Mouse (Mus musculus): ENCODE data around the gene Zfp617. TPM values are rescaled to one million over a fixed set of nuclear protein-coding genes. Genes with fewer than 3 reads are reported as not detected.
"Not testable (repeated sequence)": the region's sequence is repeated elsewhere in the genome, so short reads cannot be mapped to it uniquely, and the experiment has no call there.

The Zfp617 gene
- total RNA-seq, 2 experiments from 2014 or later, result 27.3 to 32.6 TPM

DNA sequence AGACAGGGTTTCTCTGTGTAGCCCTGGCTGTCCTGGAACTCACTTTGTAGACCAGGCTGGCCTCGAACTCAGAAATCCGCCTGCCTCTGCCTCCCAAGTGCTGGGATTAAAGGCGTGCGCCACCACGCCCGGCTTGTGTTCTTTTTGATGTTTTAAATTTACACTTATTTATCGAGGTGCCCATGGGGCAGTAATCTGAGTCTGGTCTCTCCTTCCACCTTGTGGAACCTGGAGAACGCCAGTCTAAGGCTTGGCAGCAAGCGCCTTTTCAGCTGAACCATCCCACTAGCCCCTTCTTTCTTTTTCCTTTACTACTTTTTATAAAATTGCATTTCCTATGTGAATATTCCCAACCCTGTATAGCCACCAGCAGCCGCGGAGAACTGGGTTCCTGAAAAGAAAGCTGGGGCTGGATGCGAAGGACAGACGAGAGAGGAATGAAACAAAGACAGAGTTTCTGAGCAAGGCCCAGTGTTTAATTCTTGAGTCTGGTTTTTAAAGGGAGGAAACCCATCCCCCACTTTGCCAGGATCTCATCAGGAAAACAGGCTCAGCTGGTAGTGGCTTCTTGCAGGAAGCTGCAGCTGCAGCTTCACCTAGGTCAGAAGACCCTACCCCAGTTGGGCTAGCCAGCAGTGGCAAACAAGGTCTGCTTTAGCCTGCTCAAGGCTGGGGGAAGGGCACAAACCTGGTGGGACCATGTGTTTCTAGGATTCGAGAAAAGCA, 43.2 kb downstream of the Zfp617 start:
- intact Hi-C loops (cut with DNase I), result loop anchor here (2.0 kb wide), 1 partner anchor 29 kb away; no protein-coding TSS in a partner anchor
- DNase-seq, result peak; percentile 11 to 29

DNA sequence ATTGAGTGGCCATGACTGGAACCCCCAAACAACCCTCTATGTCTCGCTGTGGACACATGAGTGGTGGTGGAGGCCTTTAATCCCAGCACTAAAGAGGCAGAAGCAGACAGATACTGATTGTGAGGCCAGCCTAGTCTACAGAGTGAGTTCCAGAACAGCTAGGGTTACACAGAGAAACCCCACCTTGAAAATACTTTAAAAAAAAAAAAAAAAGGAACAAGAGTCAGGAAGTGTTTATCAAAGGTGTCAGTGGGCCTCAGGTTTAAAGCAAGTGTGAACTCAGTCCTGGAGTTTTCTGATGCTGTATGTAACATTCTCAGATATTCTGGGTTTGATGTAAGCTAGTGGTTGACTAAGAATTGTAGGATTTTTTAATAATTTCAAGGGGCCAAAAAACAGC, 44.1 kb downstream of the Zfp617 start:
- DNase-seq, result no peak
- intact Hi-C loops (cut with DNase I), result no loop called here

DNA sequence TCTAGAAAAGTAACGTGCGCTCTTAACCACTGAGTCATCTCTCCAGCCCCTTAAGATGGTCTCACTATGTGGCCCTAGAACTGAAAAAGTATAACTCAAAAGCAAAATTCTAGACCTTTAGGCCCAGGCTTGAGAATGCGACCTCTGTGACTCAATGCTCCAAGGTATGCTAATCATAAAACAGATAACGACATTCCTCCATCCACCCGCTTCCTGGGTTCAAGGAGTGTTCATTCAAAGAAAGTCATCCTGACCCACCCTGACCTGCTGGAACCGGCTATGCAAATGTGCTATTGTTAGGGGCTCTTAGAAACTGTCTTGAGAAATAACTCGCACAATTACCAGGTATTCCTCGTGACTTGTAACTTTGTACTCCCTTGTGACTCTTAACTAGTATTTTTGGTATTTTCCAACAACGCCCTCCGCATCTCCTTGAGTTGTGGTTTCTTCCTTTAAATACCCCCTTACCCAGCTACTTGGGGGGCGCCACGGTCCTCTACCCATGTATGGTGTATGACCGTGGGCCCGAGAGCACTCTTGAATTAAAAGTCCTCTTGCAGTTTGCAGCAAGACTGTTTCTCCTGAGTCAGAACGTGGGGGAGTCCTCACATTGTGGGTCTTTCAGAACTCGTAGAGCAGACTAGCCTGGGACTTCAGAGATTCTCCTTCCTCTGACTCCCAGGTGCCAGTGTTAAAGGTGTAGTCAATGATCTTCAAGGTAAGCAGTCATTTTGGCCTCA, 44.7 kb downstream of the Zfp617 start:
- DNase-seq; intact Hi-C loops (cut with DNase I): not testable (repeated sequence)

DNA sequence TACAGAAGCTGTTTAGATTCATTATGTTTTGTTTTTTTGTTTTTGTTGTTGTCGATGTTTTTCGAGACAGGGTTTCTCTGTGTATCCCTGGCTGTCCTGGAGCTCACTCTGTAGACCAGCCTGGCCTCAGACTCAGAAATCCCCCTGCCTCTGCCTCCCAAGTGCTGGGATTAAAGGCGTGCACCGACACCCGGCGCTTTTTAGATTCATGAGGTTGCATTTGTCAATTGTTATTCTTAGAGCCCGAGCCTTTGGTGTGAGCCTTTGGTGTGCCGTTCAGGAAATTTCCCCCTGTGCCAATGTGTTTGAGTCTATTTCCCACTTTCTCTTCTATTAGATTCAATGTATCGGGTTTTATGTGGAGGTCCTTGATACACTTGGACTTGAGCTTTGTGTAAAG, 46.2 kb downstream of the Zfp617 start:
- no peak for DNase-seq
- intact Hi-C loops (cut with DNase I), result no loop called here

DNA sequence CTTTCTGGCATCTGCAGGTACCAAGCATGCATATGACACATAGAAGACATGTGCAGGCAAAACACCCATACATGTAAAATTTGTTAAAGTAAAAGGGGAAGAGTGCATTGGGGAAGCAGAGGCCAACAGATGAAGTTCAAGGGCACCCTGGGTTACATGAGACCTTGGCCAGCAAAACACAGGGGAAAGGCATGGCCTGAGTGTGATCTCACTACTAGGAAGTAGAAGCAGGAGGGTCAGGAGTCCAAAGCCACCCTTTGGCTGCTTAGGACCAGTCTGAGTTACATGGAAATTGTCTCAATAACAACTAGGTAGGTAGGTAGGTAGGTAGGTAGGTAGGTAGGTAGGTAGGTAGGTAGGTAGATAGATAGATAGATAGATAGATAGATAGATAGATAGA, 52.0 kb downstream of the Zfp617 start:
- intact Hi-C loops (cut with DNase I), result no loop called here
- DNase-seq, result no peak

DNA sequence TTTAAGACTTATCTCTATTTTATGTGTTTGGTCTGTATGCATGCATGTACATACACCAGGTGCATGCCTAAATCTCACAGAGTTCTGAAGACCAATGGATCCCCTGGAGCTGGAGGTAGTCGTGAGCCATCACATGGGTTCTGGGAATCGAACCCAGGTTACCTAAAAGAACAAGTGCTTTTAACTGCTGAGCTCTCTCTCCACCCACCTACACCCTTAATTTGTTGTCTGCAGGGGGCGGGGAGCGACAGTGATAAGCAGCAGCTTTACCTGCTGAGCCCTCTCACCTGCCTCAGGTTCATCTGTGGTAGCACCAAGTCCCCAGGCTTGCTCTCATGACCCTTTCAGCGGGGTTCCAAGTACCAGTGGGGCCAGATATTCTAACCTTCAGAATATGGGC, 53.4 kb downstream of the Zfp617 start:
- intact Hi-C loops (cut with DNase I), result no loop called here
- DNase-seq, result no peak

DNA sequence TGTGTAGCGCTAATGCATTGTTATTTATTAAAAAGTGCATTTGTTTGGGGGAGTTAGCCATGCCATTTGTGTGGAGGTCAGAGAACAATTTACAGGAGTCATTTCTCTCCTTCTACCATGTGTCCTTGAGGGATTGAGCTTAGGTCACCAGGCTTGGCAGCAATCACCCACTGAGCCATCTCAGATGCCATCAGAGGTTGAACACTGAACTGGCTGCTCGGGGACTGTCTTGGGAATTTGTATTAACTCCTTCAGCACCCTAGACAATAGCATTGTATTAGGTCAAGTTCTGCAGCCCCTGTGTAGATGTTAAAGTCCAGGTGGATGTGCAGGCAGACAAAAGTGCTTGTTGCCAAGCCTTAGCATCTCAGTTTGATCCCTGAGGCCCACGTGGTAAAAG, 55.6 kb downstream of the Zfp617 start:
- intact Hi-C loops (cut with DNase I), result no loop called here
- peak in 1 of 2 experiments; percentile 9 for DNase-seq

DNA sequence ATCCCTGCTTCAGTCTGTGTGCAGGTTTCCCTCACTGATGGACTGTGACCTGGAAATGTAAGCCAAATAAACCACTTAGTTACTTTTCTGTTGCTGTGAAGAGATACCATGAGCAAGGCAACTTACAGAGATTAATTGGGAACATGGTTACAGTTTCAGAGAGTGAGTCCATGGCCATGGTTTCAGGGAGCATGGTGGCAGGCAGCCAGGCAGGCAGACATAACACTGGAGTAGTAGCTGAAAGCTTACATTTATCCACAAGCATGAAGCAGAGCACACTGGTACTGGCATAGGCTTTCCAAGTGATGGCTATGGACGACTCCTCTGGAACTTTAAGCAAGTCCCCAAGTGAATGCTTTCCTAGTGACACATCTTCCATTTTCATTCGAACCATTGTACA, 56.7 kb downstream of the Zfp617 start:
- no peak for DNase-seq
- intact Hi-C loops (cut with DNase I), result no loop called here

DNA sequence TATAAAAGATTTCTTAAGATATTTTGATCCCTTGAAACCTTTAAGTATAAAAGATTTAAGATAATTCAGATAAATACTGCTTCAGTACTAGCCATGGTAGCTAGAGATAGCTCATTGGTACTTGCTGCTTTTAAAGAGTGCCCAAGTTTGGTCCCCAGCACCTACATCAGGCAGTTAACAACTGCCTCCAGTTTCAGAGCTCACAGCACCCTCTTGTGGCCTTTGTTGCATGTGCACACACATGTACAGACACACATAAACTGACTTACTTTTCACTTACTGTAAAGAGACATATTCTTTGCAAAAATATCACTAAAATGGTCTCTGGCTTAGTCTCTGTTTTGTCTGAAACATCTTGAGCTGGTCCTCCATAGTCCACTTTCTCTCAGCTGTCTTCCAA, 58.0 kb downstream of the Zfp617 start:
- DNase-seq, result no peak
- intact Hi-C loops (cut with DNase I), result no loop called here

DNA sequence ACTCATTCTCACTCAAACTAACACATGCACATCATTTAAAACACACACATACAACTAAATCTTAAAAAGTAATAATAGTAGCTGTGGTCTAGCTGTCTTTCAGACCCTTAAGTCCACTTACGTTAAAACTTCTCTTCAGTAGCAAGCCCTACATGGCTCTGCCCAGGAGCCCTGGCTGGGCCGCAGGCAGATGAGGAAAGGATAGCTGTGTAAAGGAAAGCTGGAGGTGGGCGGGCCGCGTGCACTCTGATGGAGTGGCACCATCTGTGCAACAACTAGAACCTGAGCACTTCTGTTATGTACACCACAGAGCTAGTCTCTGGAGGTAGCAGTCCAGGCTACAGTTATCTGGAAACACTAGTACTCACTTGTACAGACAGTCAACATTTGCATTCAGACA, 58.8 kb downstream of the Zfp617 start:
- intact Hi-C loops (cut with DNase I), result no loop called here
- DNase-seq, result no peak

DNA sequence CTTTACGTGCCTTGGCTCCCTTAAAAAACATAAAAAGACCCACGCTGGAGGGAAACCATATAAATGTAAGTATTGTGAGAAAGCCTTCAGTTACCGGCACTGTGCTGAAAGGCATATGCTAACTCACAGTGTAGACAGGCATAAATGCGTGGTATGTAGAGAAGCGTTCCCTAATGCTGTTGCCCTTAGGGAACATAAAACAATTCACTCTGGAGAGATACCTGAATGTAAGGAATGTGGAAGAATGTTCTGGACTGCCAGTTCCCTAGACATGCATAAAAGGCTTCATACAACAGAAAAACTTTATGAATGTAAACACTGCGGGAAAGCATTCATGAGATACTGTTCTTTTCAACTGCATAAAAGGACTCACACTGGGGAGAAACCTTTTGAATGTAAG, 59.7 kb downstream of the Zfp617 start:
- intact Hi-C loops (cut with DNase I), result no loop called here
- DNase-seq, result no peak

DNA sequence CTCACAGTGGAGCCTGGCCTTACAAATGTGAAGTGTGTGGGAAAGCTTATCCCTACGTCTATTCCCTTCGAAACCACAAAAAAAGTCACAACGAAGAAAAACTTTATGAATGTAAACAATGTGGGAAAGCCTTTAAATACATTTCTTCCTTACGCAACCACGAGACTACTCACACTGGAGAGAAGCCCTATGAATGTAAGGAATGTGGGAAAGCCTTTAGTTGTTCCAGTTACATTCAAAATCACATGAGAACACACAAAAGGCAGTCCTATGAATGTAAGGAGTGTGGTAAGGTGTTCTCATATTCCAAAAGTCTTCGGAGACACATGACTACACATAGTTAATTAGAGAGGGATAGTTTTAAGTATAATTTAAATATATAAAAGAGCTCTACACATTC, 60.2 kb downstream of the Zfp617 start:
- DNase-seq, result no peak
- intact Hi-C loops (cut with DNase I), result no loop called here

DNA sequence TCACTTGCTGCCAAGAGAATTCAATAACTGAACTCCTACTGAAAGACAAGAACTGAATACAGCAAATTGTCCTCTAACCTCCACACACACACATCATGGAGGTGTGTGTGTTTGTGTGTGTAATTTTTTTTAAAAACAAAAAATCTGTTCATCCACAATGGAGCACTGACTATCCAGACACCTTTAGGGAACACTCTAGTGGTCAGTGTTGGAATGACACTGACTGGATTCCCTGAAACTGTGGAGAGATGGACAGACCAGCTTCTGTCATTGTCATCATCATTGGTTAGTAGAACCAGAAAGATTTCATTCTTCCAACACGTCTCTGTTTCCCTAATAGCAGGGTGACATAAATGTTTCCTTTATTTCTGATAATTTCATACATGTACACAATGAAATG, 63.5 kb downstream of the Zfp617 start:
- intact Hi-C loops (cut with DNase I), result loop anchor here (1.0 kb wide), 1 partner anchor 64 kb away; the partner anchor contains the start of genes Zfp617 and Zfp882
- peak; percentile 41 to 58 for DNase-seq

DNA sequence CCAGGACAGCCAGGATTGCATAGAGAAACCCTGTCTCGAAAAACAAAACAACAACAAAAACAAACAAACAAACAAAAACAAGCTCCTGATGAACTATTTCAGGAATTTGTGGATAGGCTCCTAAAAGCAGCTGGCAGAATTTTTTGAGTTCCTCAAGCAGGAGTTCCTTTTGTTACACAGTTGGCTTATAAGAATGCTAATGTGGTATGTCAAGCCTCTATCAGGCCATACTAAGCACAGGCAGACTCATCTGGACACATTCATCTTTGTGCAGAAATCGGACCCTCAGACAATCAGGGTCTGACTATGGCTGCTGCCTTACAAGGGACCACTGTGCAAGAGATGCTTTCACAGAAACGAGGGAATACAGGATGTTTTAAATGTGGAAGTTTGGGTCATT, 65.8 kb downstream of the Zfp617 start:
- intact Hi-C loops (cut with DNase I), result no loop called here
- no peak for DNase-seq

DNA sequence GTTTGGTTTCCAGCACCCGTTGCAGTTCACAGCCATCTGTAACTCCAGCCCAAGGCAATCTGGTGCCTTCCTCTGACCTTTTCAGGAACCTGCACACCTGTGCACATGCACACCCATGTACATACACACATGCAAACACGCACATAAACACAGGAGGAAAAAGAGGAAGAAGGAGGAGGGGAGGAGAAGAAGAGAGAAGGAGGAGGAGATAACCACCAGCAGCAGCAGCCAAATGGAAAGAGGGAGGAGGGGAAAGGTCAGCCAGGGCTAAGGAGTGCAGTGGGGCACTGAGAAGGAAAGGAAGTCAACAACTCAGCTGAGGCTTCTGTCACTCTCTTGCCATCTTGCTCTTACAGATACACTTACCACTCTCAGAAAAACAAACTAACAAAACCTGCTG, 72.6 kb downstream of the Zfp617 start:
- DNase-seq, result no peak
- intact Hi-C loops (cut with DNase I), result loop anchor here (10.0 kb wide), 1 partner anchor 226 kb away; no protein-coding TSS in a partner anchor

DNA sequence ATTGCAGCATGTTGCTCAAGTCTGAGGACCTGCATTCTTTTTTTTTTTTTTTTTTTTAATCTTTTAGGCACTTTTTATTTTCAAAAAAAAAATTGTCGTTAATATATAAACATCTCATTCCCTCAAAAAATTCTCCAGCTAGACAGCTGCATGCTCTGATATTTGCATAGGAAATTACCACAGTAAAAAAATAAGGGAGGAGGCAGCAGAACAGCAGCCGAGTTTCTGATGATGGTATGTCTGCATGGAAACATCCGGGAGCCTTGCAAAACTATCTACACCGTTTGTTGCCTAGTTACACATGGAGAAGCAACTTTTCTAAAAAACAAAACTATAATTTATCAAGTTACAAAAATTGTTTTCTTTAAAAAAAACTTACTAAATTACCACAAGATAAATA, 73.0 kb downstream of the Zfp617 start:
- no peak for DNase-seq
- intact Hi-C loops (cut with DNase I), result loop anchor here (10.0 kb wide), 1 partner anchor 227 kb away; no protein-coding TSS in a partner anchor

Other genes starting within 250 kb of the Zfp617 start
- 1 to 10 TPM; 1.1 to 1.5 TPM for gene Unc13a, start 236.9 kb upstream of the Zfp617 start, total RNA-seq (2021)
- gene Jak3, start 232.3 kb upstream of the Zfp617 start, total RNA-seq (2021), result 10 to 100 TPM; 14.3 to 15.0 TPM
- 1 to 10 TPM; 5.1 to 5.4 TPM for gene Insl3, start 219.4 kb upstream of the Zfp617 start, total RNA-seq (2021)
- gene B3gnt3, start 206.8 kb upstream of the Zfp617 start, total RNA-seq (2021), result 10 to 100 TPM; 12.0 to 12.2 TPM
- 1 to 10 TPM; 1.3 to 2.4 TPM for gene Fcho1, start 182.9 kb upstream of the Zfp617 start, total RNA-seq (2021)
- gene Zfp709, start 26.6 kb upstream of the Zfp617 start, total RNA-seq (2021), result 1 to 10 TPM; 6.7 to 8.5 TPM
- gene Zfp882, start within 50 bp of the Zfp617 start, total RNA-seq (2021), result 1 to 10 TPM; 3.0 to 4.4 TPM
- gene Zfp961, start 42.4 kb downstream of the Zfp617 start, total RNA-seq (2021), result 1 to 10 TPM; 9.5 to 10.0 TPM
- 1 to 10 TPM in 1 of 2 experiments, under 1 TPM in 1; 0.30 to 1.3 TPM for gene Cyp4f18, start 101.0 kb downstream of the Zfp617 start, total RNA-seq (2021)
- gene Olfr372, start 132.6 kb downstream of the Zfp617 start, total RNA-seq (2021), result not detected
- not detected for gene Olfr373, start 174.5 kb downstream of the Zfp617 start, total RNA-seq (2021)
- not detected for gene Olfr374, start 198.4 kb downstream of the Zfp617 start, total RNA-seq (2021)
- gene Tpm4, start 226.3 kb downstream of the Zfp617 start, total RNA-seq (2021), result 100 to 1,000 TPM; 229 to 241 TPM